Mouse (Mus musculus): ENCODE measurements around the gene Gm20831.
"Not testable (repeated sequence)": the region's sequence is repeated elsewhere in the genome, so short reads cannot be mapped to it uniquely, and the experiment has no call there.

Gene Gm20831

GRCm38 (mm10) chrY:17874441-17874840 lies at the start of gene Gm20831, which contains the start of gene Gm20772:
TSS of gene Gm20831 (plus strand) at chrY:17874741.
TSS of gene Gm20772 (plus strand) at chrY:17874741.
- not testable (repeated sequence) for DNase-seq

- DNase-seq, result not testable (repeated sequence)
Measured at GRCm38 (mm10) chrY:17846166-17846565, 28.4 kb upstream of the Gm20831 start, which contains the start of gene Gm21904. TSS of gene Gm21904 (minus strand) at chrY:17846266.

- not testable (repeated sequence) for DNase-seq
Measured at GRCm38 (mm10) chrY:17937230-17937629, 62.7 kb downstream of the Gm20831 start, which contains the start of gene Srsy. TSS of gene Srsy (minus strand) at chrY:17937330.
